12 mouse cellular contexts compared by ENCODE assay signal in the genomic region with DNA sequence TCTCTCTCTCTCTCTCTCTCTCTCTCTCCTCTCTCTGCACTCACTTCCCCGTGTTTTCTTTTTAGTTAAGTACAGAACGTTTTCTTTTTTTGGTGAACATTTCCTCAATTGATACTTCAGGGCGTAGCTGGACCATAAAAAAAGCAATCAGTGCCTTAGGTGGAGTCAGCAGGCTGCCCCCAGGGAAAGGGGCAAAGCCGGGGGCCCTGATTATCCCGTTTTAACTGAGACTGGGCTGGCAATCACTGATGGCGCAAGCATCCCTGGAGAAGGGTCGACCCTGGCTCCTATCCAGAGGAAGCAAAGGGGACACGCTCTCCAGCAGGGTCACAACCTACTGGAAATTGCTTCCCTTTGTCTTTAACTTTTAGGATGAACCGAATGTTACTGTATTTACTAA. TPM values are rescaled to one million over a fixed set of nuclear protein-coding genes. Genes with fewer than 3 reads are reported as not detected.
A peak's percentile ranks its signal among the peaks of the same experiment; 100 is the strongest.
DNase-seq lines count a peak whose midpoint lies in the region; ATAC-seq and TF ChIP-seq lines count a peak whose summit lies in the region.
"Had no signal": no experiment of that assay in that cellular context is flagged by ENCODE, and none has a peak within 500 bp of the region (broad histone marks: within the 10 kb centered on the region; RNA-seq: fewer than 3 reads in every experiment).

No protein-coding gene starts in this region.

- TF ChIP-seq CTCF in hindbrain, postnatal 0 days (IDR thresholded peaks at IDR 0.05; ENCODE audit: low read depth) = no peak

- ATAC-seq in hindbrain, postnatal 0 days = no peak
- ATAC-seq in intestine, embryonic 15.5 days = peak; percentile 74
- no peak for ATAC-seq in midbrain, embryonic 14.5 days (ENCODE audit: low FRiP score, low TSS enrichment)

- DNase-seq in hindbrain, embryonic 10.5 days (ENCODE audit: low spot score) = no peak
- no peak for DNase-seq in hindbrain, postnatal 0 days (ENCODE audit: low spot score)
- DNase-seq in embryonic facial prominence, embryonic 10.5 days (ENCODE audit: low spot score) = no peak
- DNase-seq in midbrain, embryonic 14.5 days = no peak
- no peak for DNase-seq in cerebellum, postnatal 25 days
- no peak for DNase-seq in left cerebral cortex, adult 8-10 months (ENCODE audit: low spot score in 2 of 2)
- DNase-seq: cerebellum, postnatal 14 days; heart, adult 2 months; right cerebral cortex, adult 18-20 months had no signal

- H3K4me2 ChIP-seq in hindbrain, postnatal 0 days (ENCODE audit: low read depth, low read length) = no peak overlapping the region
- peak overlapping the region; percentile 45 for H3K4me2 ChIP-seq in intestine, embryonic 15.5 days (replicated peaks)
- H3K4me2 ChIP-seq in midbrain, embryonic 14.5 days (ENCODE audit: low read length) = peak overlapping the region; percentile 35

- WGBS in hindbrain, embryonic 10.5 days = 4% methylated on average over 9 of the region's 9 CpGs
- WGBS in hindbrain, postnatal 0 days = 9% methylated on average over 9 of the region's 9 CpGs
- 3% methylated on average over 9 of the region's 9 CpGs for WGBS in embryonic facial prominence, embryonic 10.5 days
- 4% methylated on average over 9 of the region's 9 CpGs for WGBS in intestine, embryonic 15.5 days
- 2% methylated on average over 9 of the region's 9 CpGs for WGBS in midbrain, embryonic 14.5 days

- H3K4me1 ChIP-seq in hindbrain, embryonic 10.5 days (replicated peaks) = peaks cover 14% of the 10 kb centered on the region
- H3K4me1 ChIP-seq in hindbrain, postnatal 0 days (ENCODE audit: insufficient read depth, low read length) = no peaks in the 10 kb centered on the region
- peaks cover 22% of the 10 kb centered on the region for H3K4me1 ChIP-seq in embryonic facial prominence, embryonic 10.5 days
- H3K4me1 ChIP-seq in intestine, embryonic 15.5 days (replicated peaks) = no peaks in the 10 kb centered on the region
- H3K4me1 ChIP-seq in midbrain, embryonic 14.5 days (ENCODE audit: control insufficient read depth, insufficient read depth, low read length) = no peaks in the 10 kb centered on the region

- H3K9me3 ChIP-seq in hindbrain, embryonic 10.5 days = no peaks in the 10 kb centered on the region
- H3K9me3 ChIP-seq in hindbrain, postnatal 0 days (ENCODE audit: low read length) = no peaks in the 10 kb centered on the region
- no peaks in the 10 kb centered on the region for H3K9me3 ChIP-seq in embryonic facial prominence, embryonic 10.5 days
- no peaks in the 10 kb centered on the region for H3K9me3 ChIP-seq in intestine, embryonic 15.5 days
- H3K9me3 ChIP-seq in midbrain, embryonic 14.5 days (ENCODE audit: control insufficient read depth, low read length) = no peaks in the 10 kb centered on the region

- H3K4me3 ChIP-seq in hindbrain, embryonic 10.5 days = peak overlapping the region; percentile 39
- no peak overlapping the region for H3K4me3 ChIP-seq in hindbrain, postnatal 0 days (ENCODE audit: low read length)
- H3K4me3 ChIP-seq in embryonic facial prominence, embryonic 10.5 days = peak overlapping the region; percentile 43
- peak overlapping the region; percentile 22; the same call in 1 of the 2 replicates for H3K4me3 ChIP-seq in intestine, embryonic 15.5 days (replicated peaks)
- H3K4me3 ChIP-seq in midbrain, embryonic 14.5 days (replicated peaks; ENCODE audit: low read depth, low read length) = no peak overlapping the region
- H3K4me3 ChIP-seq: heart, adult 2 months; left cerebral cortex, adult 2 months had no signal

- H3K9ac ChIP-seq in hindbrain, postnatal 0 days (replicated peaks; ENCODE audit: low read length) = no peak overlapping the region
- no peak overlapping the region for H3K9ac ChIP-seq in intestine, embryonic 15.5 days
- no peak overlapping the region for H3K9ac ChIP-seq in midbrain, embryonic 14.5 days (replicated peaks; ENCODE audit: low read length)

- H3K27me3 ChIP-seq in hindbrain, embryonic 10.5 days (ENCODE audit: insufficient read depth, poor library complexity, severe bottlenecking) = peaks cover 74% of the 10 kb centered on the region
- H3K27me3 ChIP-seq in hindbrain, postnatal 0 days (ENCODE audit: insufficient read depth, low read length) = peaks cover 28% of the 10 kb centered on the region
- peaks cover 65% of the 10 kb centered on the region for H3K27me3 ChIP-seq in embryonic facial prominence, embryonic 10.5 days (replicated peaks; ENCODE audit: low read depth, poor library complexity, severe bottlenecking)
- peaks cover 11% of the 10 kb centered on the region; the same call in 1 of the 2 replicates for H3K27me3 ChIP-seq in intestine, embryonic 15.5 days (replicated peaks)
- peaks cover 39% of the 10 kb centered on the region for H3K27me3 ChIP-seq in midbrain, embryonic 14.5 days (ENCODE audit: control insufficient read depth, insufficient read depth, low read length)
- H3K27me3 ChIP-seq: CH12.LX had no signal

- no peaks in the 10 kb centered on the region for H3K36me3 ChIP-seq in hindbrain, embryonic 10.5 days
- no peaks in the 10 kb centered on the region for H3K36me3 ChIP-seq in hindbrain, postnatal 0 days (ENCODE audit: insufficient read depth, low read length)
- H3K36me3 ChIP-seq in embryonic facial prominence, embryonic 10.5 days (replicated peaks) = no peaks in the 10 kb centered on the region
- no peaks in the 10 kb centered on the region for H3K36me3 ChIP-seq in intestine, embryonic 15.5 days
- no peaks in the 10 kb centered on the region for H3K36me3 ChIP-seq in midbrain, embryonic 14.5 days (ENCODE audit: control insufficient read depth, insufficient read depth, low read length)

- no peak overlapping the region for H3K27ac ChIP-seq in hindbrain, embryonic 10.5 days
- no peak overlapping the region for H3K27ac ChIP-seq in hindbrain, postnatal 0 days
- H3K27ac ChIP-seq in embryonic facial prominence, embryonic 10.5 days (replicated peaks) = no peak overlapping the region
- peak overlapping the region; percentile 3; the same call in 1 of the 2 replicates for H3K27ac ChIP-seq in intestine, embryonic 15.5 days
- H3K27ac ChIP-seq in midbrain, embryonic 14.5 days (replicated peaks; ENCODE audit: low read depth, low read length) = no peak overlapping the region
- H3K27ac ChIP-seq: heart, adult 2 months; left cerebral cortex, adult 2 months had no signal

RNA-seq across cellular contexts. Expression of gene Nr5a2, which starts 1.6 kb away (rescaled TPM):
- 0.29 and 0.33 TPM in 2 replicates for polyA plus RNA-seq in hindbrain, embryonic 10.5 days (2016; fragmentation: Nextera tagmentation; extraction: Ambion mirVana)
- 0.68 and 0.84 TPM in 2 replicates for total RNA-seq in hindbrain, postnatal 0 days (2014; rRNA removed)
- polyA plus RNA-seq in hindbrain, postnatal 0 days (2015; fragmentation: Nextera tagmentation; extraction: Ambion mirVana) = 0.31 and 0.32 TPM in 2 replicates
- polyA plus RNA-seq in embryonic facial prominence, embryonic 10.5 days (2016; fragmentation: Nextera tagmentation; extraction: Ambion mirVana) = 1.1 and 1.3 TPM in 2 replicates
- polyA plus RNA-seq in intestine, embryonic 15.5 days (2015; fragmentation: Nextera tagmentation; extraction: Ambion mirVana) = 10.4 and 10.5 TPM in 2 replicates
- polyA plus RNA-seq in midbrain, embryonic 14.5 days (2014; fragmentation: Nextera tagmentation; extraction: Ambion mirVana) = 1.6 and 1.7 TPM in 2 replicates
- under 1 TPM in 2 of 4 experiments, not detected in 2; 0.09 to 0.11 TPM for total RNA-seq in left cerebral cortex, adult 8-10 months (2022)
- total RNA-seq: left cerebral cortex, adult 2 months had no signal

Comparison
In these comparisons a context has a peak if more than half of its experiments do, and no peak if none do; other contexts are left out.
1. H3K4me3 ChIP-seq: peak in hindbrain, embryonic 10.5 days (single experiment), embryonic facial prominence, embryonic 10.5 days (single experiment) and intestine, embryonic 15.5 days (single experiment); none in hindbrain, postnatal 0 days (single experiment) and midbrain, embryonic 14.5 days (single experiment).